Mouse (Mus musculus) ES-Bruce4 (cell line): ENCODE results near the gene Ggn. TPM values are rescaled to one million over a fixed set of nuclear protein-coding genes. Genes with fewer than 3 reads are reported as not detected.

ENCODE experiments used
- H3K27ac ChIP-seq: 2 replicates; pipeline ENCODE4 v1.5.1; 2012; ENCODE audit warnings: low read length, inconsistent platforms; ENCODE audit not compliant: insufficient read depth
- H3K27me3 ChIP-seq: 2 replicates; pipeline ENCODE4 v1.6.1; 2012; ENCODE audit warnings: mild to moderate bottlenecking, low read length, inconsistent platforms; ENCODE audit not compliant: control insufficient read depth, poor library complexity, insufficient read depth, severe bottlenecking
- H3K36me3 ChIP-seq: 2 replicates; pipeline ENCODE4 v1.6.1; 2012; ENCODE audit warnings: inconsistent platforms, mild to moderate bottlenecking, low read length, moderate library complexity; ENCODE audit not compliant: control insufficient read depth, poor library complexity, insufficient read depth, severe bottlenecking
- H3K4me1 ChIP-seq: one replicate; pipeline ENCODE4 v1.8.1; 2011; ENCODE audit warnings: low read length; ENCODE audit not compliant: control insufficient read depth, insufficient read depth
- H3K4me3 ChIP-seq: 2 replicates; pipeline ENCODE4 v1.5.1; 2011; ENCODE audit warnings: low read depth, mild to moderate bottlenecking, low read length
- H3K9ac ChIP-seq: 2 replicates; pipeline ENCODE4 v1.6.1; 2012; ENCODE audit warnings: low read depth, mild to moderate bottlenecking, inconsistent platforms; ENCODE audit not compliant: poor library complexity, severe bottlenecking
- H3K9me3 ChIP-seq: replicated peaks from 2 replicates; pipeline ENCODE4 v1.6.1; 2012; ENCODE audit warnings: mild to moderate bottlenecking, low read length, inconsistent platforms; ENCODE audit not compliant: control insufficient read depth, poor library complexity, insufficient read depth, severe bottlenecking
- CTCF ChIP-seq: IDR thresholded peaks from one replicate; pipeline ENCODE4 v1.8.1; 2011; ENCODE audit warnings: low read depth, low read length
- EP300 ChIP-seq: IDR thresholded peaks from 2 replicates; pipeline ENCODE4 v1.6.1; 2011; ENCODE audit warnings: low read depth, low read length; ENCODE audit not compliant: insufficient read depth
- POLR2A ChIP-seq: IDR thresholded peaks from one replicate; pipeline ENCODE4 v1.8.1; 2011; ENCODE audit warnings: low read length; ENCODE audit not compliant: insufficient read depth
- polyA plus RNA-seq: library from polyadenylated mRNA; stranded (reverse); fragments of >200 nt; gene quantifications from 2 replicates; pipeline ENCODE4 v1.2.4, GENCODE M21; 2011; ENCODE audit warnings: low read depth; ENCODE audit not compliant: missing spikeins, insufficient read depth, insufficient read length

Gene Ggn
- polyA plus RNA-seq, 1 experiment = not detected

DNA sequence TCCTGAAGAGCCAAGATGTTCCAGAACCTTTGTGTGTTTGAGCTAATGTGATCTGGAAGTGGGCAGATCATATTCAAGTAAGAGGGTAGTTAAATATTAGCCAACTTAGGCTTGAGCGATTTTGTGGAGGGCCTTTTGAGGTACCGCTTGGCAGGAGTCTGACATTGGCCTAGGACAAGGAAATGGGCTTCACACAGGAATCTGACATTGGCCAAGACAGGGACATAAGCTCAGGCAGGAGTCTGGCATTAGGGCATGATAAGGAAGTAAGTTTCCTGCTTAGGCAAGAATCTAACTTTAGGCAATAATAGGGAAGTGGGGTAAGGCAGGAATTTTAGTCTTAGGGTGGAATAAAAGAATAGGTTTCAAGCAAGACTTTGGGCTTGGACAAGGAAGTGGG, 44.2 kb downstream of the Ggn start:
- Histone ChIP-seq H3K4me3 (no peak overlapping the region), H3K36me3 (no peaks in the 10 kb centered on the region), H3K9me3 (no peaks in the 10 kb centered on the region; the same call in 1 of the 2 replicates), H3K4me1 (no peaks in the 10 kb centered on the region), H3K27ac (no peak overlapping the region; the same call in 1 of the 2 replicates), H3K9ac (no peak overlapping the region), H3K27me3 (no peaks in the 10 kb centered on the region)
- TF ChIP-seq POLR2A (no peak), CTCF (no peak), EP300 (no peak)

DNA sequence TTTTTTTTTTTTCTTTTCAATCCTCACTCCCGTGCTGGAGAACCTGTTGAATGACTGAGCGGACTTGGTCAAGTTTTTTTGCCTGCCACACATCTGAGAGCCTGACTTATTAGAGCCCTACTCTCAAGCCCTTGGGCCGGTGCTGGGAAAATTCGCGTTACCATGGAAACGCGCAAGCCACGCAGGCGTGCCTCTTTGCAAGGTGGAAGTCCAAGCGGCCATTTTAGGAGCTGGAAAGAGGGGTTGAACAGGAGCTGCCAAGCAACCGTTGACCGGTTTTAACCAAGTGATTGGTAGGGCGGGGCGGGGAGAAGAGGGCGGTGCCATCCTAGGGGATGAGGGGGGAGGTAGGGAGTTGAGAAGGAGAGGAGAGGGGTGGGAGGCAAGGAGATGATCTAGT, 44.8 kb downstream of the Ggn start:
- no peaks in the 10 kb centered on the region for H3K4me1 ChIP-seq
- H3K36me3 ChIP-seq = no peaks in the 10 kb centered on the region
- no peak overlapping the region for H3K9ac ChIP-seq
- H3K4me3 ChIP-seq = no peak overlapping the region
- TF ChIP-seq CTCF (no peak), EP300 (no peak), POLR2A (no peak)
- H3K27me3 ChIP-seq = no peaks in the 10 kb centered on the region
- H3K27ac ChIP-seq = no peak overlapping the region
- peaks cover 3% of the 10 kb centered on the region; the same call in 1 of the 2 replicates for H3K9me3 ChIP-seq

Other genes with a start within 250 kb of the Ggn start
- gene Actn4, start 207.9 kb upstream of the Ggn start, polyA plus RNA-seq = 318 and 324 TPM in 2 replicates
- 409 and 413 TPM in 2 replicates for gene Eif3k, start 188.3 kb upstream of the Ggn start, polyA plus RNA-seq
- gene Map4k1, start 188.2 kb upstream of the Ggn start, polyA plus RNA-seq = 33.2 and 36.3 TPM in 2 replicates
- gene Ryr1, start 45.0 kb upstream of the Ggn start, polyA plus RNA-seq = 8.4 and 10.3 TPM in 2 replicates
- gene Rasgrp4, start 35.4 kb upstream of the Ggn start, polyA plus RNA-seq = 23.0 and 31.5 TPM in 2 replicates
- 12.6 and 13.3 TPM in 2 replicates for gene Fam98c, start 14.0 kb upstream of the Ggn start, polyA plus RNA-seq
- 9.2 and 12.1 TPM in 2 replicates for gene Spred3, start 201 bp downstream of the Ggn start, polyA plus RNA-seq
- 223 and 242 TPM in 2 replicates for gene Psmd8, start 10.5 kb downstream of the Ggn start, polyA plus RNA-seq
- 27.3 and 31.3 TPM in 2 replicates for gene Catsperg1, start 43.8 kb downstream of the Ggn start, polyA plus RNA-seq
- gene Kcnk6, start 62.3 kb downstream of the Ggn start, polyA plus RNA-seq = 7.0 and 7.1 TPM in 2 replicates
- gene Yif1b, start 68.1 kb downstream of the Ggn start, polyA plus RNA-seq = 50.9 and 55.2 TPM in 2 replicates
- 33.6 and 34.1 TPM in 2 replicates for gene 2200002D01Rik, start 78.3 kb downstream of the Ggn start, polyA plus RNA-seq
- gene Spint2, start 111.7 kb downstream of the Ggn start, polyA plus RNA-seq = 264 and 288 TPM in 2 replicates
- gene Ppp1r14a, start 119.1 kb downstream of the Ggn start, polyA plus RNA-seq = 22.1 and 29.1 TPM in 2 replicates
- 5.9 and 6.1 TPM in 2 replicates for gene Dpf1, start 133.7 kb downstream of the Ggn start, polyA plus RNA-seq